Mouse (Mus musculus): Measurements from ENCODE around the gene Slu7. TPM values are rescaled to one million over a fixed set of nuclear protein-coding genes. Genes with fewer than 3 reads are reported as not detected.

Gene Slu7
- polyA plus RNA-seq, 1 experiment: 2.3 TPM

- Histone ChIP-seq H3K27me3 (ENCODE audit: control insufficient read depth, insufficient read depth, low read length) (no peaks in the 10 kb centered on the region), H3K4me1 (ENCODE audit: control insufficient read depth, insufficient read depth, insufficient read length, low read length) (peaks cover 11% of the 10 kb centered on the region; the same call in 1 of the 2 replicates)
- 35% methylated on average over 2 of the region's 2 CpGs for WGBS
Observed at GRCm38 (mm10) chr11:43392757-43393156, 40.8 kb upstream of the Slu7 start.

GRCm38 (mm10) chr11:43393325-43393724 is 40.2 kb upstream of the Slu7 start:
- H3K4me1 ChIP-seq (ENCODE audit: control insufficient read depth, insufficient read depth, insufficient read length, low read length): peaks cover 11% of the 10 kb centered on the region; the same call in 1 of the 2 replicates
- TF ChIP-seq POLR2A (IDR thresholded peaks at IDR 0.05; ENCODE audit: low read depth, low read length): no peak
- TF ChIP-seq CTCF (IDR thresholded peaks at IDR 0.05; ENCODE audit: extremely low read depth, insufficient read length, insufficient replicate concordance, low read depth, low read length): no peak
- WGBS: 92% methylated on average over 4 of the region's 4 CpGs
- H3K27me3 ChIP-seq (ENCODE audit: control insufficient read depth, insufficient read depth, low read length): no peaks in the 10 kb centered on the region
- no peak overlapping the region for H3K27ac ChIP-seq (ENCODE audit: insufficient read depth, low read depth, low read length)
- H3K4me3 ChIP-seq (ENCODE audit: low read depth, low read length): no peak overlapping the region
- no peaks in the 10 kb centered on the region for H3K36me3 ChIP-seq (ENCODE audit: control insufficient read depth, insufficient read depth, low read length)

More at GRCm38 (mm10) chr11:43392757-43393156, 40.8 kb upstream of the Slu7 start:
- no peak overlapping the region for H3K4me3 ChIP-seq (ENCODE audit: low read depth, low read length)
- H3K27ac ChIP-seq (ENCODE audit: insufficient read depth, low read depth, low read length): no peak overlapping the region
- no peak for TF ChIP-seq CTCF (IDR thresholded peaks at IDR 0.05; ENCODE audit: extremely low read depth, insufficient read length, insufficient replicate concordance, low read depth, low read length)
- no peak for TF ChIP-seq POLR2A (IDR thresholded peaks at IDR 0.05; ENCODE audit: low read depth, low read length)
- no peaks in the 10 kb centered on the region for H3K36me3 ChIP-seq (ENCODE audit: control insufficient read depth, insufficient read depth, low read length)

GRCm38 (mm10) chr11:43395073-43395948 is 38.2 kb upstream of the Slu7 start:
- Histone ChIP-seq H3K27me3 (ENCODE audit: control insufficient read depth, insufficient read depth, low read length) (no peaks in the 10 kb centered on the region), H3K4me3 (ENCODE audit: low read depth, low read length) (no peak overlapping the region), H3K27ac (ENCODE audit: insufficient read depth, low read depth, low read length) (no peak overlapping the region), H3K4me1 (ENCODE audit: control insufficient read depth, insufficient read depth, insufficient read length, low read length) (peaks cover 11% of the 10 kb centered on the region; the same call in 1 of the 2 replicates), H3K36me3 (ENCODE audit: control insufficient read depth, insufficient read depth, low read length) (no peaks in the 10 kb centered on the region)
- TF ChIP-seq CTCF (IDR thresholded peaks at IDR 0.05; ENCODE audit: extremely low read depth, insufficient read length, insufficient replicate concordance, low read depth, low read length): no peak
- no peak for TF ChIP-seq POLR2A (IDR thresholded peaks at IDR 0.05; ENCODE audit: low read depth, low read length)
- WGBS: 56% methylated on average over 14 of the region's 14 CpGs

- H3K27me3 ChIP-seq (ENCODE audit: control insufficient read depth, insufficient read depth, low read length): no peaks in the 10 kb centered on the region
- H3K27ac ChIP-seq (ENCODE audit: insufficient read depth, low read depth, low read length): no peak overlapping the region
- H3K4me3 ChIP-seq (ENCODE audit: low read depth, low read length): no peak overlapping the region
- H3K36me3 ChIP-seq (ENCODE audit: control insufficient read depth, insufficient read depth, low read length): no peaks in the 10 kb centered on the region
- H3K4me1 ChIP-seq (ENCODE audit: control insufficient read depth, insufficient read depth, insufficient read length, low read length): peaks cover 11% of the 10 kb centered on the region; the same call in 1 of the 2 replicates
- WGBS: 87% methylated on average over 4 of the region's 4 CpGs
- TF ChIP-seq CTCF (IDR thresholded peaks at IDR 0.05; ENCODE audit: extremely low read depth, insufficient read length, insufficient replicate concordance, low read depth, low read length): no peak
- TF ChIP-seq POLR2A (IDR thresholded peaks at IDR 0.05; ENCODE audit: low read depth, low read length): no peak
Observed at GRCm38 (mm10) chr11:43396246-43396645, 37.3 kb upstream of the Slu7 start.

- Histone ChIP-seq H3K4me3 (ENCODE audit: low read depth, low read length) (no peak overlapping the region), H3K4me1 (ENCODE audit: control insufficient read depth, insufficient read depth, insufficient read length, low read length) (peaks cover 11% of the 10 kb centered on the region; the same call in 1 of the 2 replicates), H3K27ac (ENCODE audit: insufficient read depth, low read depth, low read length) (no peak overlapping the region), H3K36me3 (ENCODE audit: control insufficient read depth, insufficient read depth, low read length) (no peaks in the 10 kb centered on the region), H3K27me3 (ENCODE audit: control insufficient read depth, insufficient read depth, low read length) (no peaks in the 10 kb centered on the region)
- 81% methylated on average over 7 of the region's 7 CpGs for WGBS
- TF ChIP-seq CTCF (IDR thresholded peaks at IDR 0.05; ENCODE audit: extremely low read depth, insufficient read length, insufficient replicate concordance, low read depth, low read length) (no peak), POLR2A (IDR thresholded peaks at IDR 0.05; ENCODE audit: low read depth, low read length) (no peak)
Observed at GRCm38 (mm10) chr11:43396672-43397071, 36.9 kb upstream of the Slu7 start.

GRCm38 (mm10) chr11:43399297-43399696 is 34.2 kb upstream of the Slu7 start:
- no peaks in the 10 kb centered on the region for H3K27me3 ChIP-seq (ENCODE audit: control insufficient read depth, insufficient read depth, low read length)
- no peak overlapping the region for H3K27ac ChIP-seq (ENCODE audit: insufficient read depth, low read depth, low read length)
- H3K4me1 ChIP-seq (ENCODE audit: control insufficient read depth, insufficient read depth, insufficient read length, low read length): peaks cover 6% of the 10 kb centered on the region; the same call in 1 of the 2 replicates
- H3K36me3 ChIP-seq (ENCODE audit: control insufficient read depth, insufficient read depth, low read length): no peaks in the 10 kb centered on the region
- no peak overlapping the region for H3K4me3 ChIP-seq (ENCODE audit: low read depth, low read length)
- WGBS: 27% methylated on average over 4 of the region's 4 CpGs
- peak; percentile 38; the same call in 1 of the 2 replicates for TF ChIP-seq CTCF (IDR thresholded peaks at IDR 0.05; ENCODE audit: extremely low read depth, insufficient read length, insufficient replicate concordance, low read depth, low read length)
- TF ChIP-seq POLR2A (IDR thresholded peaks at IDR 0.05; ENCODE audit: low read depth, low read length): no peak

GRCm38 (mm10) chr11:43400131-43400530 is 33.4 kb upstream of the Slu7 start:
- H3K4me3 ChIP-seq (ENCODE audit: low read depth, low read length): no peak overlapping the region
- 95% methylated on average over 1 of the region's 1 CpGs for WGBS
- no peaks in the 10 kb centered on the region for H3K27me3 ChIP-seq (ENCODE audit: control insufficient read depth, insufficient read depth, low read length)
- TF ChIP-seq POLR2A (IDR thresholded peaks at IDR 0.05; ENCODE audit: low read depth, low read length): no peak
- no peak for TF ChIP-seq CTCF (IDR thresholded peaks at IDR 0.05; ENCODE audit: extremely low read depth, insufficient read length, insufficient replicate concordance, low read depth, low read length)
- H3K4me1 ChIP-seq (ENCODE audit: control insufficient read depth, insufficient read depth, insufficient read length, low read length): peaks cover 2% of the 10 kb centered on the region; the same call in 1 of the 2 replicates
- no peak overlapping the region for H3K27ac ChIP-seq (ENCODE audit: insufficient read depth, low read depth, low read length)
- no peaks in the 10 kb centered on the region for H3K36me3 ChIP-seq (ENCODE audit: control insufficient read depth, insufficient read depth, low read length)
